Mouse (Mus musculus) urinary bladder, postnatal 36 days (tissue): ENCODE measurements at regions not wholly inside any gene's neighbourhood (a gene's known extent, or its start where the extent isn't known, plus 50 kb on each side); places are given as distances from the start of the nearest gene placed in this dataset.

Experiments used
- DNase-seq, 2 experiments: peaks; one replicate each; pipeline ENCODE4 v3.0.0; 2022; ENCODE audit warnings: low spot score in 2 of 2, mixed read lengths in 1 of 2

GRCm38 (mm10) chr14:102016572-102016971 is 286.8 kb downstream of the Lmo7 start:
- no peak for DNase-seq

GRCm38 (mm10) chr14:102014976-102015603 is 285.3 kb downstream of the Lmo7 start:
- DNase-seq: no peak

DNA sequence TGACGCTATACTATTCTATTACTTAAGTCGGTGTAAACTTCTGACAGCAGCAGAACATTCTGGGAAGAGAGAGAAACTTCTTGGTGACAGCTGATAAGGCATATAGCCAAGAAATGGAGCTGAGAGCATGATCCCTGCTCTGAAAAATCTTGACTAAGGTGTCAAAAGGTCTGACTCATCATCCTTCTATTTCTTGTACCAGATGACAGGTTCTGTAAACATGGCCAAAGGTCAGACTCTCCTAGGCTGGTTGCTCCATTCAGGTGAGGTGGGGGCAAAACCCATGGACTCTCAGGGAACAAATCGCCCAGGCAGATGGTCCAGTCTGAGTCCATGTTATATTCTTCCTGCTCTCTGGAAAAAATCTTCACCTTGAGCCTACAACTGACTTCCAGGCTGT is 283.5 kb downstream of the Lmo7 start:
- no peak for DNase-seq

DNA sequence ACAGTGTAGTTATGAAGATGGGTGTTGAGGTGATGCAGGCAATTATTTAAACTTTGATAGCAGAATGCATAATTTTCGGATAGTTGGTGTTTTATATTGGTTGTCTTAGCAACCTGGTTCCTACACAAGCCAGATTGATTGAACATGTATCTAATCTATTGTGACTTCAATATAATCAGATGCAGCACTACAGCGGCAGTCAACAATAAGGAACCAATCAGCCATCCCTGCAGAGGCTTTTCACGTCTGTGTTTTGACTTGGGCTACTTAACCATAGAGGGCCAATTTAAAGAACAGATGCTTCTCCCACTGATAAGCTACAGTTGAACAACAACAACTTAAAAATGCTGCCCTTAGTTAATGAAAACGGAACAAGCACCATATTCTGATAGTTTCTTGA is 267.8 kb downstream of the Lmo7 start:
- no peak for DNase-seq

DNA sequence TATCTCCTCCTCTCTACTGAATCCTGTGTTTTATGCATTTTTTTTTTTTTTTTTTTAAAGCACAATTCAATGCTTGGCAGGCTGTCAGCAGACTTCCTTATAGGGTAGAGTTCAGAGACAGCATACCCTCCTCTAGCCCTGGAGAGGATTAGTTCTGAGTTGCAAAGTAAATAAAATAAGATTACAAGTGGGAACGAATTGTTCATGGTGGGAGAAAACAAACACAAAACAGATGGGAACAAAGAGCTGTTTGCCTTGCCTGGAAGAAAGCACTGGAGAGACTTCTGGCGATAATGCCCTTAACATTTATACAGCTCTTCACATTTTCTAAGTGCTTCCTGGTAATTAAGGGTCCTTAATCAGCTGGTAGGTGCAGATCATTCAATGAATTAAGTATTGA is 254.6 kb downstream of the Lmo7 start:
- no peak for DNase-seq
